Mouse (Mus musculus) CH12.LX (cell line): ENCODE measurements at regions not wholly inside any gene's neighbourhood (a gene's known extent, or its start where the extent isn't known, plus 50 kb on each side); places are given as distances from the start of the nearest gene placed in this dataset.

Experiments used
- DNase-seq: peaks from one replicate; pipeline ENCODE4 v3.0.0-alpha.2; 2013; ENCODE audit errors: extremely low read depth
- H3K27ac ChIP-seq: 2 replicates; pipeline ENCODE4 v1.5.1; 2012; ENCODE audit warnings: low read depth, mild to moderate bottlenecking, control low read depth, moderate library complexity; ENCODE audit not compliant: insufficient read depth
- H3K27me3 ChIP-seq: replicated peaks from 2 replicates; pipeline ENCODE3; 2012; ENCODE audit warnings: inconsistent platforms
- H3K36me3 ChIP-seq, 2 experiments: replicated peaks in 1 of 2; 2 replicates each; pipeline versions ENCODE3 to v1.6.1; 2012; ENCODE audit warnings: inconsistent platforms in 1 of 2, low read length in 1 of 2, mild to moderate bottlenecking in 1 of 2, mixed read lengths in 1 of 2, moderate library complexity in 1 of 2; ENCODE audit not compliant: control insufficient read depth in 1 of 2, insufficient read depth in 1 of 2
- H3K4me1 ChIP-seq, 2 experiments: 2 replicates each; pipeline ENCODE4 v1.6.1; 2012; ENCODE audit warnings: inconsistent platforms in 1 of 2, moderate library complexity in 1 of 2; ENCODE audit not compliant: insufficient read depth in 2 of 2, control insufficient read depth in 1 of 2
- H3K4me2 ChIP-seq: 2 replicates; pipeline ENCODE4 v1.6.1; 2012; ENCODE audit warnings: low read depth, mild to moderate bottlenecking, control low read depth; ENCODE audit not compliant: poor library complexity, insufficient read depth, severe bottlenecking
- H3K4me3 ChIP-seq, 3 experiments: fragments of 150-350 bp in 1 of 3; sonication (generic) in 1 of 3; replicated peaks in 1 of 3; 2 replicates each; pipeline versions ENCODE3 to v1.5.1; 2011 to 2012; ENCODE audit warnings: low read depth in 2 of 3, low read length in 2 of 3, mild to moderate bottlenecking in 2 of 3, moderate library complexity in 2 of 3, control low read depth in 1 of 3, improper control_type of control experiment in 1 of 3, inconsistent platforms in 1 of 3, mixed read lengths in 1 of 3; ENCODE audit not compliant: poor library complexity in 1 of 3
- H3K79me2 ChIP-seq: replicated peaks from 2 replicates; pipeline ENCODE4 v1.6.1; 2012; ENCODE audit warnings: mild to moderate bottlenecking, moderate library complexity; ENCODE audit not compliant: control insufficient read depth, poor library complexity, insufficient read depth, severe bottlenecking; ENCODE audit errors: extremely low read depth
- H3K9ac ChIP-seq: 2 replicates; pipeline ENCODE4 v1.6.1; 2012; ENCODE audit warnings: low read depth, mild to moderate bottlenecking, control low read depth, moderate library complexity; ENCODE audit not compliant: insufficient read depth
- H3K9me3 ChIP-seq: replicated peaks from 2 replicates; pipeline ENCODE3; 2012; ENCODE audit warnings: low read length, inconsistent platforms, mixed read lengths
- BHLHE40 ChIP-seq: IDR thresholded peaks from 2 replicates; pipeline ENCODE4 v1.6.1; 2011; ENCODE audit warnings: mild to moderate bottlenecking, low read depth, low read length, improper control_type of control experiment
- CHD2 ChIP-seq: IDR thresholded peaks from 2 replicates; pipeline ENCODE4 v1.6.1; 2011; ENCODE audit warnings: low read length, improper control_type of control experiment
- CTCF ChIP-seq, 2 experiments: IDR thresholded peaks in 1 of 2; conservative IDR thresholded peaks in 1 of 2; 2 replicates each; pipeline ENCODE4 v1.5.1; 2011 to 2012; ENCODE audit warnings: low read depth in 2 of 2, low read length in 2 of 2, improper control_type of control experiment in 1 of 2, inconsistent platforms in 1 of 2, mild to moderate bottlenecking in 1 of 2, moderate library complexity in 1 of 2
- E2F4 ChIP-seq: IDR thresholded peaks from 2 replicates; pipeline ENCODE4 v1.6.1; 2011; ENCODE audit warnings: low read depth, low read length, improper control_type of control experiment; ENCODE audit not compliant: insufficient replicate concordance
- ELF1 ChIP-seq: IDR thresholded peaks from 2 replicates; pipeline ENCODE4 v1.6.1; 2014; ENCODE audit warnings: low read depth, mild to moderate bottlenecking, inconsistent platforms, low read length, improper control_type of control experiment
- EP300 ChIP-seq: IDR thresholded peaks from 2 replicates; pipeline ENCODE4 v1.6.1; 2011; ENCODE audit warnings: low read length, improper control_type of control experiment
- ETS1 ChIP-seq: conservative IDR thresholded peaks from 2 replicates; pipeline ENCODE4 v1.6.1; 2012; ENCODE audit warnings: low read depth, mild to moderate bottlenecking, inconsistent platforms, low read length, improper control_type of control experiment, moderate library complexity
- GABPA ChIP-seq: IDR thresholded peaks from 2 replicates; pipeline ENCODE4 v1.6.1; 2012; ENCODE audit warnings: low read depth, low read length, improper control_type of control experiment, inconsistent platforms; ENCODE audit not compliant: insufficient replicate concordance
- IRF4 ChIP-seq: IDR thresholded peaks from 2 replicates; pipeline ENCODE4 v1.6.1; 2014; ENCODE audit warnings: low read depth, mild to moderate bottlenecking, inconsistent platforms, low read length, improper control_type of control experiment
- KAT2A ChIP-seq: IDR thresholded peaks from 2 replicates; pipeline ENCODE4 v1.6.1; 2012; ENCODE audit warnings: low read length, improper control_type of control experiment, inconsistent platforms; ENCODE audit not compliant: insufficient replicate concordance
- MAX ChIP-seq: IDR thresholded peaks from 2 replicates; pipeline ENCODE4 v1.6.1; 2011; ENCODE audit warnings: low read length, improper control_type of control experiment
- MAZ ChIP-seq: IDR thresholded peaks from 2 replicates; pipeline ENCODE4 v1.6.1; 2012; ENCODE audit warnings: low read depth, mild to moderate bottlenecking, inconsistent platforms, low read length, improper control_type of control experiment, moderate library complexity
- MXI1 ChIP-seq: IDR thresholded peaks from 2 replicates; pipeline ENCODE4 v1.6.1; 2011; ENCODE audit warnings: mild to moderate bottlenecking, low read depth, low read length, improper control_type of control experiment
- MYC ChIP-seq: IDR thresholded peaks from 2 replicates; pipeline ENCODE4 v1.6.1; 2011; ENCODE audit warnings: low read depth, mild to moderate bottlenecking, improper control_type of control experiment, low read length
- NELFE ChIP-seq: IDR thresholded peaks from 2 replicates; pipeline ENCODE4 v1.6.1; 2011; ENCODE audit warnings: low read depth, low read length, improper control_type of control experiment
- PAX5 ChIP-seq: IDR thresholded peaks from 2 replicates; pipeline ENCODE4 v1.6.1; 2012; ENCODE audit warnings: low read length, inconsistent platforms, mixed read lengths
- POLR2A ChIP-seq: IDR thresholded peaks from 2 replicates; pipeline ENCODE4 v1.6.1; 2011; ENCODE audit warnings: low read depth, mild to moderate bottlenecking, improper control_type of control experiment, low read length
- POLR2AphosphoS2 ChIP-seq: IDR thresholded peaks from 2 replicates; pipeline ENCODE4 v1.6.1; 2011; ENCODE audit warnings: low read depth, low read length, improper control_type of control experiment
- RAD21 ChIP-seq: IDR thresholded peaks from 2 replicates; pipeline ENCODE4 v1.6.1; 2011; ENCODE audit warnings: low read depth, mild to moderate bottlenecking, low read length, improper control_type of control experiment, moderate library complexity
- SIN3A ChIP-seq: IDR thresholded peaks from 2 replicates; pipeline ENCODE4 v1.6.1; 2012; ENCODE audit warnings: low read length, improper control_type of control experiment, inconsistent platforms
- TBP ChIP-seq: conservative IDR thresholded peaks from 2 replicates; pipeline ENCODE4 v1.6.1; 2011; ENCODE audit warnings: low read depth, low read length, improper control_type of control experiment
- UBTF ChIP-seq: IDR thresholded peaks from 2 replicates; pipeline ENCODE4 v1.6.1; 2012; ENCODE audit warnings: low read depth, mild to moderate bottlenecking, inconsistent platforms, low read length, improper control_type of control experiment, moderate library complexity
- USF2 ChIP-seq: conservative IDR thresholded peaks from 2 replicates; pipeline ENCODE4 v1.6.1; 2011; ENCODE audit warnings: low read depth, low read length, improper control_type of control experiment
- ZMIZ1 ChIP-seq: IDR thresholded peaks from 2 replicates; pipeline ENCODE4 v1.6.1; 2012; ENCODE audit warnings: low read depth, mild to moderate bottlenecking, inconsistent platforms, low read length, improper control_type of control experiment
- ZNF384 ChIP-seq: IDR thresholded peaks from 2 replicates; pipeline ENCODE4 v1.6.1; 2012; ENCODE audit warnings: low read depth, low read length, improper control_type of control experiment, inconsistent platforms
- dilution Hi-C: fragments of 300-500 bp; cut with MboI; formaldehyde crosslinking; loops from 2 replicates; pipeline ENCODE4 v1.14.3; 2020; ENCODE audit warnings: low sequenced_read_pairs; ENCODE audit not compliant: extremely low pct_unique_long_range_greater_than_20kb, extremely low pct_ligation_motif_present
- in situ Hi-C: fragments of 300-500 bp; cut with MboI; formaldehyde crosslinking; loops from 3 replicates; pipeline ENCODE4 v1.14.3; 2019; ENCODE audit warnings: low sequenced_read_pairs, low pct_ligation_motif_present, low pct_unique_long_range_greater_than_20kb, mixed read lengths

GRCm38 (mm10) chr3:15090124-15090523 is 204.1 kb downstream of the Car2 start:
- Histone ChIP-seq H3K27me3 (no peaks in the 10 kb centered on the region), H3K4me2 (no peak overlapping the region), H3K27ac (no peak overlapping the region), H3K4me1 (peaks cover 0 to 5% of the 10 kb centered on the region in 2 experiments; a peak in 1 of 4 replicates), H3K36me3 (no peaks in the 10 kb centered on the region), H3K9ac (no peak overlapping the region), H3K79me2 (no peaks in the 10 kb centered on the region), H3K9me3 (no peaks in the 10 kb centered on the region), H3K4me3 (no peak overlapping the region)
- dilution Hi-C loops (no loop called here), in situ Hi-C loops (no loop called here)
- no peak for TF ChIP-seq GABPA
- no peak for TF ChIP-seq IRF4
- TF ChIP-seq TBP, result no peak
- no peak for TF ChIP-seq ZMIZ1
- TF ChIP-seq CTCF (conservative IDR thresholded peaks at IDR 0.05 in 1 of 2, IDR thresholded peaks at IDR 0.05 in 1 of 2; ENCODE audit: low read depth in 2 of 2, low read length in 2 of 2), result no peak
- no peak for TF ChIP-seq SIN3A
- TF ChIP-seq ZNF384, result no peak
- no peak for TF ChIP-seq MAZ
- no peak for TF ChIP-seq KAT2A
- no peak for TF ChIP-seq E2F4
- TF ChIP-seq USF2, result no peak
- TF ChIP-seq POLR2A, result no peak
- TF ChIP-seq RAD21, result no peak
- TF ChIP-seq POLR2AphosphoS2, result no peak
- DNase-seq, result no peak

GRCm38 (mm10) chr3:15098206-15098817 is 212.2 kb downstream of the Car2 start:
- H3K9ac ChIP-seq, result no peak overlapping the region
- TF ChIP-seq CHD2 (no peak), MYC (no peak), ETS1 (no peak), KAT2A (no peak), MAX (no peak), POLR2A (no peak), UBTF (no peak), BHLHE40 (no peak), ELF1 (no peak), MXI1 (no peak), EP300 (no peak), NELFE (no peak), PAX5 (no peak)
- H3K79me2 ChIP-seq, result no peaks in the 10 kb centered on the region
- no peaks in the 10 kb centered on the region for H3K27me3 ChIP-seq
- in situ Hi-C loops (no loop called here), dilution Hi-C loops (no loop called here)
- no peak overlapping the region for H3K4me3 ChIP-seq
- H3K9me3 ChIP-seq, result no peaks in the 10 kb centered on the region
- no peak for DNase-seq
- H3K4me2 ChIP-seq, result no peak overlapping the region
- peaks cover 0 to 16% of the 10 kb centered on the region in 2 experiments; a peak in 2 of 4 replicates for H3K4me1 ChIP-seq
- no peaks in the 10 kb centered on the region for H3K36me3 ChIP-seq
- no peak overlapping the region for H3K27ac ChIP-seq
